Mouse (Mus musculus) brown adipose tissue, adult 24 weeks (tissue): ENCODE results near the gene Prom1. TPM values are rescaled to one million over a fixed set of nuclear protein-coding genes. Genes with fewer than 3 reads are reported as not detected.

ENCODE experiments used
- H3K27ac ChIP-seq: fragments of 200-500 bp; replicated peaks from 2 replicates; pipeline ENCODE4 v1.5.1; 2012; ENCODE audit warnings: low read depth, mild to moderate bottlenecking, low read length
- H3K4me1 ChIP-seq: fragments of 200-500 bp; 2 replicates; pipeline ENCODE4 v1.6.1; 2012; ENCODE audit warnings: low read length, mixed read lengths; ENCODE audit not compliant: control insufficient read depth, insufficient read depth, insufficient read length
- H3K4me3 ChIP-seq: fragments of 200-500 bp; 2 replicates; pipeline ENCODE4 v1.5.1; 2012; ENCODE audit warnings: low read depth, mild to moderate bottlenecking, low read length, moderate library complexity; ENCODE audit not compliant: insufficient read depth
- polyA plus RNA-seq: library from polyadenylated mRNA; stranded (reverse); fragments of >200 nt; gene quantifications from 2 replicates; pipeline ENCODE4 v1.2.4, GENCODE M21; 2012; ENCODE audit not compliant: missing spikeins, insufficient read depth, insufficient read length

The Prom1 gene
- polyA plus RNA-seq, 1 experiment: not detected

DNA sequence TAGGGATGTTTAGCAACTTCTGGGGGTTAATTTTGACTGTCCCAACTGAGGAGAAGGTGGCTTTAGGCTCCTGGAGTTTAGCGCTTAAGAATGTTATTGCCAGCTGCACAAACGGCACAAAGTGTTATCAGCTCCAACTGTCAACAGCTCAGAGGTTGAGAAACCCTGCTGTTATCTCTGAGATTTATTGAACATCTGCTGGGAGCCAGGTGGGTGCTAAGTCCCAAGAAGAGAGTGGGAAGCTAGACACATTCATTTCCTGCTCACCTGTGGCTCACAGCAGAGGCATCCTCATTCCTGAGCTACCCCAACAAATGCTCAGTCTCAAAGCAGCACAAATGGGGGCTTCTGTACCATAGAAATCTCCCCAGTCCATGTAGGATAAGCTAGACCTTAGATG, 130.7 kb downstream of the Prom1 start:
- H3K4me3 ChIP-seq: no peak overlapping the region
- no peak overlapping the region for H3K27ac ChIP-seq
- H3K4me1 ChIP-seq: no peaks in the 10 kb centered on the region

DNA sequence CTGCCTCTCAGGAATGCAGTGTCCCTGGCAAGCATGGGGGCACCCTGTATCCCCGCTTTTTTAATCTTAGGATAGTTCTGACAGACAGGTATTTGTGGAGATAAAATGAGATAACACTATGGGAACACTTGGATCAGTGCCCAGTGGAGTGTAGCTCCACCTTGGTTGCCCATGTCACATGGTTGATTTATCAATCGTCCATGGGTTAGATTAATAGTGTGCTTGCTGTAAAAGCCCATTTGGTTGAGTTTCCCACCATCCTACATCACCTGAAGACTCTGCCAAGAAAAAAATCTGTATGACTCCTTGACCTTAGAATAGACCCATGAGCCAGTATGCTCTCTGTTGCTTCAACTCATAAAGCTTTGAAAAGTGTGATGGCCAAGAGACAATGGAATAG, 131.3 kb downstream of the Prom1 start:
- Histone ChIP-seq H3K4me3 (no peak overlapping the region), H3K27ac (no peak overlapping the region), H3K4me1 (no peaks in the 10 kb centered on the region)

DNA sequence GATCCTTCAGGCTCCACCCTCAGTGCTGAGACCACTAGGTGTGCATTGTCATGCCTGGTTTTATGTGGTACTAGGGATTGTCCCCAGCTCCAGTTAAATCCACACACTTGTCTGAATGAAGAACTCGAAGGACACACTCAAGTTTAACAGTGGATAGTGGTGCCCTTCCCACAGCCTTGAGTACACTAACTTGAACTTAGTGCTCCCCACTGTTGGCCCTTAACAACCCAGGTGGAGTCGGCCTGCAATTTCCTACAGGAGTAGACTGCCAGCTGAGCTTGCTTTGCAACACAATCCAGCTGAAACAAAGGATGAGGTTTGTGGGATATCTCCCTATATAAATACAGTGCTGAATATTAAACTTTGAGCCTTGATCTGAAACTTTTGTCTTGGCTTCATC, 133.2 kb downstream of the Prom1 start:
- H3K4me1 ChIP-seq: no peaks in the 10 kb centered on the region
- no peak overlapping the region for H3K27ac ChIP-seq
- H3K4me3 ChIP-seq: no peak overlapping the region

DNA sequence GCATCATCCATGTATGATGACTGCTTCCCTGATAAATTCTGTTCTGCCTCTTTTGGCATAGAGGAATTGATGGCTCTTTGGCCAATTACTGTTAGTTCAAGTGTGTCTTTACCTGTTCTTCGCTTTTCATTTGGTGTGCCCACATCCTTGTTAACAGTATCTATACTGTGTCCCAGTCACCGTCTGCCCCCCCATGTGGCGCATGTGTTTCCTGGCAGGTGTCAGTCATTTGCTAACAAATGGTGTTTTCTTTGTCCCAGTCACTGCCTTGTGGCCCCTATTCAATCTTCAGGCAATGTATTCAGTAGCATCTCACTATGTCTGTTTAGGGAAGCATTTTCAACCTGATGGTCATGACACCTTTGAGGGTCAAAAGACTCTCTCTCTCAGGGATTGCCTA, 140.8 kb downstream of the Prom1 start:
- no peaks in the 10 kb centered on the region; the same call in 1 of the 2 replicates for H3K4me1 ChIP-seq
- no peak overlapping the region for H3K4me3 ChIP-seq
- H3K27ac ChIP-seq: no peak overlapping the region

DNA sequence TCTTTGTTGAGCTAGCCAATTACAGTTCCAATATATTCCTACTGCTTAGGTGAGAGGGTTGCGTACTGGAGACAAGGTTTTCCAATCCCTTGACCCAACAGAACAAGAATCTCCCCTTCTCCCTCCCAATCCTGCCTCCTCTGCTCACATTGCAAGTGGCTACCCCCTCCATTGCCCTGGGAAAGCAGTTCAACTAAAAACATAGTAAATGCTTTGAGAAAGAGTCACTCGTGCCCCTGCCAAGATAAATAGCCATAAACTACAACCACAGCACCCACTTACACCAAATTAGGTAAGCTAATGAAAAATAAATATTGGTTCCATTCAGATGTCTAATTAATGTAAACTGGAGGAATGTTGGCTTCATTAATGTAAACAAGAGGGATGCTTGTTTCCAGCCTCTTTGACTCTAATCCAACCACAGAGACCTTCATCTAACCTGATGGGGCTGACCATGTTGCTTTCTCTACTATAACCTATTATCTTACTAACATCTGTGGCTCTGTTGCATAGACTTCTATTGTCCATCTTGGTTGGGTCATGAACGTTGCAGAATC, 141.9 kb downstream of the Prom1 start:
- no peak overlapping the region for H3K4me3 ChIP-seq
- H3K4me1 ChIP-seq: no peaks in the 10 kb centered on the region; the same call in 1 of the 2 replicates
- no peak overlapping the region for H3K27ac ChIP-seq

DNA sequence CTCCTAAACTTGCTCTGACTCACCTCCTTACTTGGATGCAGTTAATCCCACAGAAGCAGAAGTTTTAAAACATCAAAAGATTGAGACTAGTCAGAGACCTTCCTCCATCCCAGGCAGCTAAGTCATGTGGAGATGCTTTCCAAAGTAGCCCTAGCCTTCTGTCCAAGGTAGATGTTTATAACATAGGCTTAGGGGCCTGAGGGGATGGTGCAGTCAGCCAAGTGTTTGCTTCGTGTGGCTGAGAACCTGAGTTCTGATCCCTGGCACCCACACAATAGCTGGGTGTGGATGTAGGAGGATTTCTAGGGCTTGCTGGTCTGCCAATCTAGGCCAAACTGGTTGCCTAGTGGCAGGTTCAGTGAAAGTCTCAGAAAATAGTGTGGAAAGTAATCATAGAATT, 148.6 kb downstream of the Prom1 start:
- no peak overlapping the region for H3K27ac ChIP-seq
- H3K4me1 ChIP-seq: peaks cover 4% of the 10 kb centered on the region; the same call in 1 of the 2 replicates
- no peak overlapping the region for H3K4me3 ChIP-seq

DNA sequence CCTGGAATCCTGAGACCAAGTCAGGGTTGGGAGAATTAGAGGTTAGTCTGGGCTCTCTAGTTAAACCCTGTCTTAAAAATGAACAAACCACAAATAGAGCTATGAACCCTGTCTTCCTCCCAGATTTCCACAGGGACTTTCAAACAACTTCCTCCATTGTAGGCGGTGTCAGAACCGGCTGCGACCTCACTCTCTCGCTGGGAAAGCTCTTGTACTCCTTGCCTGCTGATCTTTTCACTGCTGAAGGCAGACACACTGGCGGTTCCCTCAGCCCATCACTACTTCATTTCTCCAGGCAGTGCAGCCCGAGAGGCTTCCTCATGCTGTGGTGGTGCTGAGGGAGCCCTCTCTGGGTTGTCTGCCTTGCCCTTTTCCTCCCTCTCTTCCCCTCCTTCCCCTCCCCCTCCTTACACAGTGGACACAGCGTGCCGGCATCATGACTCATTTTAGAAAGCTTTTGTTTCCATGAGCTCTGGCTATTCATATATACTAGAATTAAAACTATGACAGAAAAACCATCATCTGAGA, 153.0 kb downstream of the Prom1 start:
- H3K27ac ChIP-seq: peak overlapping the region; percentile 25; the same call in 1 of the 2 replicates
- peak overlapping the region; percentile 37 for H3K4me3 ChIP-seq
- H3K4me1 ChIP-seq: peaks cover 9% of the 10 kb centered on the region; the same call in 1 of the 2 replicates

DNA sequence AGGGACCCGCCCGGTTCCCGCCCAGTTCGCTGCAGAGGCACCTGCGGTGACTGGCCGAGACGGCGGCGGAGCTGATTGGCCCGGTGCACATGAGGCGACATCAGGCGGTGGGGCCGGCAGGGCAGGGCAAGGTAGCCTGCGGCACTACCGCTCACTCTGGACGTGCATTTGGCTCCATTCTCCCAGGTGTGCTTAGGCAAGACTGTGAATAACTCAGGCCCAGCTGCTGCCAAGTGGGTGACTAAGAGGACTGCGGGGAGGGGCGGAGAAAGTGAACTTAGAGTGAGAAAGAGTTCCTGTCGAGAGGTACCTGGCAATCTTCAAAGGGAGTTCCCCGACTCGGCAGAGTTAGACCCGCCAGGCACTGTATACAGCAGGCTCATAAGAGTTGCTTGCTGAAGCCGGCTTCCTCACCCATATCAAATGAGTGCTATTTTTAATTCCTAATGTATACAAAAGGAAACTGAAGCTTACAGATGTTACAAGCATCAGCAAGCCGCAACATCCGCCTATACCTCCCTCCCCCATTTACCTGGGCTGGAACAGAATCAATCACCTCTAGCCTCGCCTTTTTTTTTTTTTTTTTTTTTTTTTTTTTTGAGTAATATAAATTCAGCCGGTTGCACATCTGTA, 153.6 kb downstream of the Prom1 start:
- H3K4me1 ChIP-seq: peaks cover 9% of the 10 kb centered on the region; the same call in 1 of the 2 replicates
- H3K27ac ChIP-seq: no peak overlapping the region
- peak overlapping the region; percentile 51 for H3K4me3 ChIP-seq

DNA sequence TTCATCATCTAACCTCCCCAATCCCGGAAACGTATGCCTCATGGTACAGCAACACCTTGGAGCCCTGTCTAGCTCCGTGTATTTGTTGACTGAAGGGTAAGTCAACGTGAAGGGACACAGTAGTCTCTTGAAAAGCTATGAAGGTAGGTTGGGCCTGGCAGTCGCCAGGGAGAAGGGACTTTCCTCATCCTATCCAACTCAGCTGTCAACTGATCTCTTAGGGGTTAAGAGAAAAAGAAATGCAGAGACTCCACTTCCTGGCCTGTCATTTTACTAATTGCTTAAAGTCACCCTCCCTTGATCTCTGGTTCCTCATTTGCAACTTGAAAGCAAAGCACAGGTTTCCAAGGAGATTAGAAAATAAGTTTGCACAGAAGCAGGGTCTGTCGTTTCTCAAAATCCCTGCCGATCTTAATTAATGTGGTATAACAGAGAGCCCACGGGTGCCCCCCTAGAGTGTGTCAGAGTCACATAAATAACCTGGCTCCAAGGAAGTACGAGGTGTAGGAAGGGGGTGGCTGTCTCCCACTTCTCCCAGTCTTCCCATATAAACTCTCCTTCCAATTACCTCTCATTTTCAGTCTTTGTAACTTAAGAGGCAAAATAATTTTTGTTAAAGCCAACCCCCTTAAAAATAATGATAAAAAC, 154.4 kb downstream of the Prom1 start:
- Histone ChIP-seq H3K4me1 (peaks cover 9% of the 10 kb centered on the region; the same call in 1 of the 2 replicates), H3K4me3 (no peak overlapping the region), H3K27ac (no peak overlapping the region)

Other genes with a start within 250 kb of the Prom1 start
- gene Cd38, start 233.5 kb downstream of the Prom1 start, polyA plus RNA-seq: 3.8 and 4.9 TPM in 2 replicates
- not detected in 2 replicates for gene Gm7879, start 188.9 kb downstream of the Prom1 start, polyA plus RNA-seq
- gene Fgfbp1, start 120.3 kb downstream of the Prom1 start, polyA plus RNA-seq: 0.92 TPM in 1 of 2 replicates, not detected in the other
- 14.7 and 25.2 TPM in 2 replicates for gene Tapt1, start 124.6 kb upstream of the Prom1 start, polyA plus RNA-seq